Mouse (Mus musculus): ENCODE results near the gene Vmn1r52.

- TF ChIP-seq CTCF (IDR thresholded peaks at IDR 0.05; ENCODE audit: insufficient read depth, low read length) (no peak), POLR2A (IDR thresholded peaks at IDR 0.05; ENCODE audit: borderline replicate concordance, extremely low read depth, low read depth, low read length) (no peak)
These were observed 14.5 kb upstream of the Vmn1r52 start for GRCm38 (mm10) chr6:90160139-90160538.
